Mouse (Mus musculus): ENCODE data around the gene Tcf7l2. TPM values are rescaled to one million over a fixed set of nuclear protein-coding genes. Genes with fewer than 3 reads are reported as not detected.

Tcf7l2 gene
- polyA plus RNA-seq, 1 experiment from 2014 or later, result 61.7 TPM

DNA sequence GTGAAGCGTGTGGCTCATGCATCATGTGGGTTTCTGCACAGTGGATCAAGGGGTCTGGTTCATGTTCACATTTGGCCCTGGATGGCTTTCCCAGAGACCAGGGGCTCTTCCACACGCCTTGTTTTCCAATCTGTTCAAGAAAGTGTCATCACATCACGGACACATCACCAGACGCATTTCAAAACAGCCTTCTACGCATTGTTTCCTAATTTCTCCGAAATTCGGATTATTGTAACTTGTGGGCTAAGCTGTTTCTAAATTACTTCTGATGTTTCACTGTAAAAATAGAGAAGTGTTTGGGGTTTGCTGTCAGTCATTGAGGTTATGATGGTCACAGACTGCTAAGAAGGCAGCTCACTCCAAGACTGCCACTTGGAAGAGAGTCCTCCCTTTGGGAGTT lies 78.6 kb downstream of the Tcf7l2 start:
- no peak overlapping the region for H3K4me2 ChIP-seq
- H3K4me1 ChIP-seq, result peaks cover 18% of the 10 kb centered on the region
- 96% methylated on average over 7 of the region's 7 CpGs for WGBS
- no peaks in the 10 kb centered on the region for H3K9me3 ChIP-seq (replicated peaks)
- H3K27ac ChIP-seq, result no peak overlapping the region
- no peak overlapping the region for H3K9ac ChIP-seq
- no peak overlapping the region for H3K4me3 ChIP-seq (replicated peaks)
- H3K36me3 ChIP-seq, result peaks cover 31% of the 10 kb centered on the region
- H3K27me3 ChIP-seq, result no peaks in the 10 kb centered on the region
- ATAC-seq (replicated peaks; ENCODE audit: low FRiP score), result no peak

DNA sequence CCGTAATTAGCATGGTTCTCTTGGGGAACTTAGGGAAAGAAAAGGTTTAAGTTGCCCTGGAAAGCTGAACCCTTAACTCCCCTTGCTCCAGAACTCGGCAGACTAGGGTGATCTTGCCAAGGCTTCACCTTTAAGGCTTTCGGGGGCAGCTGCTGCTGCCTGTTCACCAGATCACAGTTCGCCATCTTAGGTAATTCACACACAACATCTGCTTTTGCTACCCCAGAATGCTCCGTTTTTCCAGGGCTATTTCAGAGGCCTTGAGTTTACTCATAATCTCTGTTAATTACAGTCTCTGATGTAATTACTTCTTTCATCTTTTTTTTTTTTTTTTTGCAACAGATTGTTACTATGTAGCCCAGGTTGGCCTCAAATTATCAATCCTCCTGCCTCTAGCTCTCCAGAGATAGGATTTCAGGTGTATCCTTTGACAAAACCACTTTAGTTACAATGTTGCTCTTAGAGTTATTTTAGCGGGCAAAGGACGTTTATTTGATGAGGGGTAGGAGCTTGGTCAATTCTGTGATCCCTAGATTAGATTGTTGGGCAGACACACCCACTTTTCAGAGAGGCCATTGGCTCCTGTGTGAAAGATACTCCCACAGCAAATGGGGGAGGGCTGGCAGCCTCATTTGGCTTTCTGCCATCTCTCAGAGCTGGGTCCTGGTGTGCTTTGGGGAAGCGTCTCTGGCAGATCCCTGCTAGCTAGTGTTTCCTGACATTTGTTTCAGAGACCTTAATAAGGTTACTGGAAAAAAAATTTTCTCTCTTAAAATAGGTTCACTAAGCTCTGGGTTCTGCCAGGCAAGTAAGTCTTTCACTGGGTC lies 83.6 kb downstream of the Tcf7l2 start:
- Histone ChIP-seq H3K4me1 (peaks cover 46% of the 10 kb centered on the region), H3K36me3 (peaks cover 8% of the 10 kb centered on the region), H3K9ac (no peak overlapping the region), H3K9me3 (replicated peaks) (no peaks in the 10 kb centered on the region), H3K27ac (peak overlapping the region; percentile 52), H3K27me3 (no peaks in the 10 kb centered on the region), H3K4me3 (replicated peaks) (no peak overlapping the region), H3K4me2 (no peak overlapping the region)
- WGBS, result 33% methylated on average over 8 of the region's 8 CpGs
- no peak for ATAC-seq (replicated peaks; ENCODE audit: low FRiP score)

DNA sequence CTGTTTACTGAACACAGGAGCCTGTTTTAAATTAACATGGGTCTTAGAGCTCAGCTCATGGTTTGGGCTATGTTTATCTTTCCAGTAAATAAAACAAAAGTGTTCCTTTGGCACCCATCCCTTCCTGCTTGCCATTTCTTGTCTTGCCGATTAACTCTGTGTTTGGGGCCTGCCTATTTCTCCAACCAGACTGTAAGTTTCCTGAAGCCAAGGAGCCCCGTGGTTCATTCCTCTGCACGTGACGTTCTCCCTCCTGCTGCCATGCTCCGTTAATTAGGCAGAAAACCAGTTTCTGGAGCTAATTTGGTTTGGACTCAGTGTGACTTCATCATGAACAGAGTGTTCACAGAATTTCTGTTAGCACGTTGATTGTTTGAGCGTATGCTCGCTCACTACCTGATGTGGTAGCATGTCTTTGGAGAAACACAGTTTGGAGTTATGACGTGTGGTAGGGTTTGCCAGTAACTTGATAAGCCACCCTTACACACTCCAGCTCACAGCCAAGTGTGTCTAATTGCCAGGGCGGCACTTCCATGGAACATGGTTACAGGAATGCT lies 84.4 kb downstream of the Tcf7l2 start:
- Histone ChIP-seq H3K4me3 (replicated peaks) (no peak overlapping the region), H3K27me3 (no peaks in the 10 kb centered on the region), H3K36me3 (peaks cover under 1% of the 10 kb centered on the region; the same call in 1 of the 2 replicates), H3K4me2 (no peak overlapping the region), H3K9ac (no peak overlapping the region), H3K9me3 (replicated peaks) (no peaks in the 10 kb centered on the region), H3K27ac (peak overlapping the region; percentile 52), H3K4me1 (peaks cover 51% of the 10 kb centered on the region)
- 60% methylated on average over 10 of the region's 10 CpGs for WGBS
- ATAC-seq (replicated peaks; ENCODE audit: low FRiP score), result peak; percentile 68; the same call in 1 of the 2 replicates

DNA sequence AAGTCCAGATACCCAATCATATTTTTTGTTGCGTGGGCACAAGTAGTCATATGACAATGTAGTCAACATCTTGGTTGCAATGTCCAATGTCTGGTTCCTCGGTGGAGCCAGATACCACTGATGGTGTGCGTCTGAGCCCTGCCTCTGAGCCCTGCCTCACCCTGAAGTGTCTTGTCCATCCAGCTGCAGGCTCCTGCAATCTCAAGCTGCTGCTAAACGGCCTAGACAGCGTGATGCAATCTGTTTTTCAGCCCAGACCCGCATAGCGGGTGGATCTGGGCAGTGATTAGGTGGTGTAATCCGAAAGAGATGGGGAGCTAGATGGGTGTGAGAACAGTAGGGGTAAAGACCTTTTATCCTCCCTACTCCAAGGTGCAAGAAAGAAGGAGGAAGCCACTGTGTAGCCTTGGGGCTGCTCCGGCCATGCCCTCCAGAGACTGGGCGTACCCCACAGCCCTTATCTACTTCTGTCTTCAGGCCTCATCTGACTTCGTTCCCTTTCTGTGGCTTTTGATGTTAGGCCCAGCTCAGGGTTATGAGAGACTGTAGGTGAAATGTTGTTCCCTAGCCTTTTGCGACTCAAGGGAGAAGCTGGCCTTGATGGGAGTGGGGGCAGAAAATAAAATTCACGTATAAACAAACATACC lies 86.1 kb downstream of the Tcf7l2 start:
- H3K4me1 ChIP-seq, result peaks cover 64% of the 10 kb centered on the region
- H3K9me3 ChIP-seq (replicated peaks), result no peaks in the 10 kb centered on the region
- no peak overlapping the region for H3K4me2 ChIP-seq
- no peak overlapping the region for H3K27ac ChIP-seq
- no peak overlapping the region for H3K9ac ChIP-seq
- H3K27me3 ChIP-seq, result no peaks in the 10 kb centered on the region
- WGBS, result 73% methylated on average over 13 of the region's 13 CpGs
- H3K4me3 ChIP-seq (replicated peaks), result no peak overlapping the region
- ATAC-seq (replicated peaks; ENCODE audit: low FRiP score), result no peak
- H3K36me3 ChIP-seq, result no peaks in the 10 kb centered on the region

DNA sequence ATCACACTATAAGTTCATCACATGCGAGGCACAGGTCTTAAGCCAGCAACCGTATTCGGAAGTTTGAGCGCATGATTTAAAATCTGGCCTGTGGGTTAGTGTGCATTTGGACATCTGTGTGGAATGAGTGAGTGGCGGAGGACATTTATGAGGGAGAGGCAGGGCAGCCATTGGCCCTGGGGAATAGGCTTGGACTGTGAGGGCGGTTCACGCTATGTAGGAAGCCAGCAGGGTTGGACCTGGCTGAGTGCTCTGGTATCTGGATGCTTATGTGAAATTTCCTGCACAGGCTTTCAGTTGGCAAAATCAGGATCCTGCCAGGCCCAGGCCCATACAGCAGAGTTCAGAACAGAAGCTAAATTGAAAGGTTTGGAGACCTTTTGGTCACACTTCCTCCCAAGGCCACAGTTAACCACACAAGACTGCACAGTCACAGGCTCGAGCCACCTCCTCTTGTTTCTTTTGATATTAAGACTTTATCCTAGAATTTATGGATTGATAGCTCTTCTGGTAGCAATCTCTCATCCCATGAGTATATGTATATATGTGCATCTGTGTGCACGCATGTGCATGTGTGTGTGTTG lies 89.4 kb downstream of the Tcf7l2 start:
- H3K4me1 ChIP-seq, result peaks cover 53% of the 10 kb centered on the region
- H3K9ac ChIP-seq, result no peak overlapping the region
- no peaks in the 10 kb centered on the region for H3K9me3 ChIP-seq (replicated peaks)
- no peak overlapping the region for H3K27ac ChIP-seq
- ATAC-seq (replicated peaks; ENCODE audit: low FRiP score), result no peak
- peaks cover 9% of the 10 kb centered on the region; the same call in 1 of the 2 replicates for H3K36me3 ChIP-seq
- WGBS, result 68% methylated on average over 9 of the region's 9 CpGs
- H3K4me3 ChIP-seq (replicated peaks), result no peak overlapping the region
- H3K27me3 ChIP-seq, result no peaks in the 10 kb centered on the region
- no peak overlapping the region for H3K4me2 ChIP-seq

DNA sequence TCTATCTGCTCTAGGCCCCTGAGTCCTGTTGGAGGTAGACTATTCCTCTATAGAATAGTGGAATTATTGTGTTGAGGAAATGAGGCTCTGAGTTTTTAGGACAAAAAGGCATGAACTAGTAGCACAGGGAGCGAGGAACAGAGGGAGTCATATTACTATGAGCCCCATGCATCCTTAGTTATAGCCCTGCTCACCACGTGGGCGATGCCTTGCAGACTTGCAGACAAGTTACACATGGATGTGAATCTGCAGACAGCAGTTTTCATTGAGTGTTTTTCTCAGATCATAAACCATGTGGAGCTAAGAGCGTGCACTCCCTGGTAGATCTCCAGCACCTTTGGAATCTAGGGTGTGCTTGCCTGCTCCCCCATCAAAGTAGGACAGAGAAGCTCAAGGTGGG lies 90.5 kb downstream of the Tcf7l2 start:
- Histone ChIP-seq H3K27me3 (no peaks in the 10 kb centered on the region), H3K9me3 (replicated peaks) (no peaks in the 10 kb centered on the region), H3K9ac (no peak overlapping the region), H3K4me2 (no peak overlapping the region), H3K27ac (no peak overlapping the region; the same call in 1 of the 2 replicates), H3K36me3 (peaks cover 9% of the 10 kb centered on the region; the same call in 1 of the 2 replicates), H3K4me1 (peaks cover 54% of the 10 kb centered on the region), H3K4me3 (replicated peaks) (no peak overlapping the region)
- ATAC-seq (replicated peaks; ENCODE audit: low FRiP score), result no peak
- WGBS, result 30% methylated on average over 4 of the region's 4 CpGs

DNA sequence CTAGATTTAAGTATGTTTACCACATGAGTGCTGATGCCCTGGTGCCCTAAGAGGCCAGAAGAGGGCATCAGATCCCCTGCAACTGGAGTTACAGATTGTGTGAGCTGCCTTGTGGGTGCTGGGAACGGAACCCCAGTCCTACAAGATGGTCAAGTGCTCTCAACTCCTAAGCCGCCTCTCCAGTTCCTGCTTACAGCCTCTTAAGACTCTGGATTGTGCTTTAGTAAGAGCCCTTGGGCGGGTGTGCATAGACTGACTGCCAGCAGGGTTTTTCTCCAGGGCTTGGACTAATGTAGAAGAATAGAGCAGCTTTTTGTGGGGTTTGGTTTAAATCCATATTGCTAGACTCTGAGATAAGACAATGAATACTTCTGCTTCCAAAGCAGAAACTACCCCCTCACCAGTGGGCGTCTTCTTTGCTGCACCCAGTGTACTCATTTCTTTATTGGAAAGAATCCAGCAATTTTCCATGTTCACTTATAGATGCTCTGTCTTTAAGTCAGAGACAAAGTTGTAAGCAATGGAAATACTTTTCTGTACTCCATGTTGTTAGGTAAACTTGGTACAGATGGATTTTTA lies 92.3 kb downstream of the Tcf7l2 start:
- Histone ChIP-seq H3K9ac (no peak overlapping the region), H3K27ac (no peak overlapping the region), H3K4me2 (no peak overlapping the region), H3K9me3 (replicated peaks) (no peaks in the 10 kb centered on the region), H3K27me3 (no peaks in the 10 kb centered on the region), H3K36me3 (peaks cover 9% of the 10 kb centered on the region; the same call in 1 of the 2 replicates), H3K4me3 (replicated peaks) (no peak overlapping the region), H3K4me1 (peaks cover 58% of the 10 kb centered on the region)
- no peak for ATAC-seq (replicated peaks; ENCODE audit: low FRiP score)
- WGBS, result 95% methylated on average over 4 of the region's 4 CpGs

DNA sequence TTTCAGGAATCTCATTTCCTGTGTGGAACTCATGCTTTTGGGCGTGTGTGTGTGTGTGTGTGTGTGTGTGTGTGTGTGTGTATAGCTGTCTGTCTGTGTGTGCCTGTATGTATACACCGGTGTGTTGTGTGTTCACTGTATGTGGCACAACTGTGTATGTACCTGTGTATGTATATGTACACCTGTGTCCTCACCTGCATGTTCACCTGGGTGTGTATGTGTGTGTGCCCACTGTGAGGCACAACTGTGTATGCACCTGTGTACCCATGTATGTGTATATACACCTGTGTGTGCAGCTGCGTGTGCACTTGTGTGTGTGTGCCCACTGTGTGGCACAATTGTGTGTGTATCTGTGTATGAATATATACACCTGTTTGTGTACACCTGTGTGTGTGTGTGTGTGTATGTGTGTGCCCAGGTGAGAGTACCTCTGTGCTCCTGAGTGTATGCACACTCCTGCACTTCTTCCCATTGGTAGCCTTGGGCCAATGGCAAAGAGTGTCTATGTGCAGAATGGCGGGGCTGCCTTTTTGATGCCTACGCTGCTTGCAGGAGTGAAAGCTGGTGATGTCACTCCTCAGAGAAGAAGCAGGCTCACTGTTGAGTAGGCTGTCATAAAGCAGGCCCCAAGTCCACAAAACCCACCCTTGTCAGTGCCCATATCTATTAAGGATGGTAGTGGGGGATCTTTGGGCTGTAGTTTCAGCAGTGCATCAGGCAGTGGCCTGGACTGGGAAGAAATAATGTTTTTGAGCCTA lies 95.5 kb downstream of the Tcf7l2 start:
- 89% methylated on average over 5 of the region's 5 CpGs for WGBS
- H3K4me3 ChIP-seq (replicated peaks), result no peak overlapping the region
- no peak; the same call in 1 of the 2 replicates for ATAC-seq (replicated peaks; ENCODE audit: low FRiP score)
- peaks cover 9% of the 10 kb centered on the region; the same call in 1 of the 2 replicates for H3K36me3 ChIP-seq
- no peaks in the 10 kb centered on the region for H3K9me3 ChIP-seq (replicated peaks)
- H3K27me3 ChIP-seq, result no peaks in the 10 kb centered on the region
- H3K4me2 ChIP-seq, result 0 out of 2 replicates have a peak overlapping the region, but pooled peaks have one; percentile 46
- peaks cover 67% of the 10 kb centered on the region for H3K4me1 ChIP-seq
- peak overlapping the region; percentile 86 for H3K27ac ChIP-seq
- H3K9ac ChIP-seq, result no peak overlapping the region

DNA sequence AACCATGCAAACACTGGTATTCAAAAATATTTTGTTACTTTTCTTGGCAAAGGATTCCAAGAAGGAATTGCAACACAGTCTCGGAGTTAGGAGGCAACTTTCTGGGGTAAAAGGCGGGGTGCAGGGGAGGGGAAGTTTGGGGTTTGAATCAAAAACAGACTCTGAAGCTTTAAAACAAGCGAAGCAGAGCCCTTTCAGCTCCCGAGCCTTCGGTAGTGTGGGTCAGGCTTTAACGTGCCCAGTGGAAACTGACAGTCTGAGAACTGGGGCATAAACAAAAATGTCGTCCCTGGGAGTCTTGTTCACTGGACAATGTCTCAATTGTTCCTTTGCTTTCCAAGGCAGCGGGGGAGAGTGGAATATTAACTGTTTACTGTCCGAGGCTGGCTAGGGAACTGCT lies 96.3 kb downstream of the Tcf7l2 start:
- Histone ChIP-seq H3K4me3 (replicated peaks) (no peak overlapping the region), H3K36me3 (peaks cover 9% of the 10 kb centered on the region; the same call in 1 of the 2 replicates)
- ATAC-seq (replicated peaks; ENCODE audit: low FRiP score), result 0 out of 2 replicates have a peak, but pooled peaks have one; percentile 25

DNA sequence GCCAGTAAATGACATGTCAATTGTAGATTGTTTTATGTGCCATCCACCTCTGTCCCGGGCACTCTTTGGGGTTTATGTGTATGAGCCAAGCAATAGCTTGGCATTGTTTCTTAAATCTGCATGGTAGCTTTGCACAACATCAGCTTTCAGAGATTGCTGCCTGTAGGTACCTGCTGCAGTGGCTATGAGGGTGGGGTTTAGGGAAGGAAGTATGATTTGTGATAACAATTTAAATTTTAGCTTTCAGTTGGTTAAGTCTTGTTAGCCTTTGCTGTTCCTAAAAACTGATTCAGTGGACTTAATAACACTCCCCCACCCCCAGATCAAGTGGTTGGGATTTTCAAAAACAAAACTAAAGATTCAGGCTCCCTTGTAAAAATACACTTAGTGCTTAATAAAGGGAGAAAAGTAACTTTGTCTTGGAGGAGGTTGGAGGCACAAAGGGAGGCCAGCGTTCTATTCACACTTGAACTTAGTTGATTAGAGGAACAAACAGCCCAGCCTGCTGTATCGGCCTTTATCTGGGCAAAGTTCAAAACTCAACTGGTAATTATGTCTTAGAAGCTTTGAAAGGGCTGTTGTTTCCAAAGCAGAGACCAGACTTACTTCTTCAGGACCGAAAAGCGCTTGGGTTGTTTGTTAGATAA lies 96.9 kb downstream of the Tcf7l2 start:
- Histone ChIP-seq H3K36me3 (peaks cover 5% of the 10 kb centered on the region; the same call in 1 of the 2 replicates), H3K27me3 (no peaks in the 10 kb centered on the region), H3K9me3 (replicated peaks) (no peaks in the 10 kb centered on the region), H3K4me3 (replicated peaks) (no peak overlapping the region), H3K27ac (peak overlapping the region; percentile 86), H3K9ac (no peak overlapping the region), H3K4me2 (peak overlapping the region; percentile 46), H3K4me1 (peaks cover 72% of the 10 kb centered on the region)
- WGBS, result 33% methylated on average over 5 of the region's 5 CpGs
- ATAC-seq (replicated peaks; ENCODE audit: low FRiP score), result no peak

More for the DNA sequence above, 96.3 kb downstream of the Tcf7l2 start:
- no peaks in the 10 kb centered on the region for H3K27me3 ChIP-seq
- H3K4me2 ChIP-seq, result peak overlapping the region; percentile 46
- H3K4me1 ChIP-seq, result peaks cover 67% of the 10 kb centered on the region
- 9% methylated on average over 9 of the region's 9 CpGs for WGBS
- no peak overlapping the region for H3K9ac ChIP-seq
- H3K27ac ChIP-seq, result peak overlapping the region; percentile 86
- no peaks in the 10 kb centered on the region for H3K9me3 ChIP-seq (replicated peaks)

All from kidney, embryonic 15.5 days (tissue).